Mouse (Mus musculus) brain, embryonic 14.5 days (tissue): Measurements from ENCODE around the gene Pparg. TPM values are rescaled to one million over a fixed set of nuclear protein-coding genes. Genes with fewer than 3 reads are reported as not detected.

Experiments
- DNase-seq: peaks from one replicate; pipeline ENCODE4 v3.0.0-alpha.2; 2011; ENCODE audit warnings: low read depth
- CTCF ChIP-seq: fragments of 200-500 bp; IDR thresholded peaks from 2 replicates; pipeline ENCODE4 v1.5.1; 2012; ENCODE audit warnings: inconsistent platforms, mild to moderate bottlenecking, moderate library complexity, borderline replicate concordance; ENCODE audit not compliant: insufficient read depth, insufficient read length; ENCODE audit errors: extremely low read depth
- POLR2A ChIP-seq: fragments of 200-500 bp; IDR thresholded peaks from 2 replicates; pipeline ENCODE4 v1.6.1; 2012; ENCODE audit warnings: mild to moderate bottlenecking, inconsistent platforms, borderline replicate concordance; ENCODE audit not compliant: poor library complexity, insufficient read depth, insufficient read length, severe bottlenecking; ENCODE audit errors: extremely low read depth
- polyA plus RNA-seq: library from polyadenylated mRNA; depleted of rRNA; stranded (reverse); fragments of >200 nt; gene quantifications from 2 replicates; pipeline ENCODE4 v1.2.3, GENCODE M21; 2012; rRNA removed

Pparg gene
- 0.16 and 0.40 TPM in 2 replicates for polyA plus RNA-seq

GRCm38 (mm10) chr6:115360776-115361605, at the start of gene Pparg:
Pparg (plus strand) TSS chr6:115360951.
- TF ChIP-seq CTCF (peak; percentile 26; the same call in 1 of the 2 replicates), POLR2A (no peak)
- DNase-seq: peak; percentile 37

- DNase-seq: peak; percentile 63
- TF ChIP-seq POLR2A (no peak), CTCF (no peak)
These were observed 48.0 kb upstream of the Pparg start for GRCm38 (mm10) chr6:115312780-115313179.

DNA sequence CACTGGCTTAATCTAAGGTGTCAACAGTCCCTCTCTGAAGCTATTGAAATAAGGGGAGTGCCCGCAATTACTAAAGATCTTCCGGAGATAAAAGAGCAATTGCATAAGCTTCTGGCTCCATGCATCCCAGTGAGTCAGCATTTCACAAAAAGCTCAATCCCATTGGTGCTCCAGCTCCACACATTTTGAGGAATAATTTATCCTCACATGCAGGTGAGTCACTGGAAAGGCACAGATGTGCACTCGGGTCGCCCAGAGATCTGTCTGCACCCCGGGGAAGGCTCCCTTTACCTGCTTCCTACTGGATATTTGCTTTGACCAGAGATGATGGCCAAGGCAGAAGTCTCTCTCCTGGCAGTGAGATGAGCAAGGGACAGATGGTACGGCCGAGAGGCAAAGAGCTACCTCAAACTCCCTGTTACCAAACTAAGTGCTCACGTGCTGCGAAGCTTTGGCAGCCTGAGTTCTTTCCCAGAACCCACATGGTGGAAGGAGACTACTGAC, 47.5 kb upstream of the Pparg start:
- DNase-seq: peak; percentile 9
- TF ChIP-seq CTCF (no peak), POLR2A (no peak)

DNA sequence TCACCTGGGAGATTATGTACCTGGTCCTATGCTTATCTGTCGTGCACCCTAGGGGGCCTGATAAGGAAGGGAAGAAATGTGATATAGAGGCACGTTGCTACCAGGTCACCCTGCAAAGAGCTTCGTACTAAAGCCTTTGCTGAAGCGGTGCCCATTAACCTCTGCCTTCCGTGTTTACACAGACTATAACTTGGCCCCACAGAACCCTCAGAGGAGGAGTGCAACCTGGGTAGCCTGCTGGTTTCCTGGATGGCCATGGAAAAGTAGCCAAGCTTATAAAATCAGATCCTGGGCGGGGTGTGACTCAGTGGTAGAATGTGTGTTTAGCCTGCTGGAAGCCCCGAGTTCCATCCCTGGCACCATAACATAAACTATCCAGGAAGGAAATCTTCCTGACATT, 46.8 kb upstream of the Pparg start:
- no peak for DNase-seq
- TF ChIP-seq CTCF (no peak), POLR2A (no peak)

DNA sequence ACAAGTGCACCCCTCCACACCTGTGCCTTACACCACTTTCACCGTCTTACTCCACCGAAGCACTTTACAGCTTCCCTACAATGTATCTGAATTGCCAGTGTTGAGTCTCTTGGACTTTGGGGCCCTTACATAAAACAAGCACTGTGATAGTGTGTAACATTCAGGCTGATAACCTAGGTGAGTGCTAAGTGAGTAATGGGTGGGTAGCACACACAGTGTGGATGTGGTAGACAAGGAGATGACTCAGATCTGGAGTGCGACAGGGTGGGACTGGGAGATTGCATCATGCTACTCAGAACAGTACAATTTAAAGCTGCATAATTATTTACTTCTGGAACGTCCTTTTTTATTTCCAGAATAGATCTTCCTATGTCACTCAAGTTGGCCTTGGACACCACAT, 45.0 kb upstream of the Pparg start:
- no peak for DNase-seq
- TF ChIP-seq POLR2A (no peak), CTCF (no peak)

GRCm38 (mm10) chr6:115316811-115317221, 43.9 kb upstream of the Pparg start:
- TF ChIP-seq CTCF (no peak), POLR2A (no peak)
- DNase-seq: peak; percentile 37

- DNase-seq: no peak
- TF ChIP-seq CTCF (no peak), POLR2A (no peak)
These were observed 41.9 kb upstream of the Pparg start for GRCm38 (mm10) chr6:115318811-115319210.

DNA sequence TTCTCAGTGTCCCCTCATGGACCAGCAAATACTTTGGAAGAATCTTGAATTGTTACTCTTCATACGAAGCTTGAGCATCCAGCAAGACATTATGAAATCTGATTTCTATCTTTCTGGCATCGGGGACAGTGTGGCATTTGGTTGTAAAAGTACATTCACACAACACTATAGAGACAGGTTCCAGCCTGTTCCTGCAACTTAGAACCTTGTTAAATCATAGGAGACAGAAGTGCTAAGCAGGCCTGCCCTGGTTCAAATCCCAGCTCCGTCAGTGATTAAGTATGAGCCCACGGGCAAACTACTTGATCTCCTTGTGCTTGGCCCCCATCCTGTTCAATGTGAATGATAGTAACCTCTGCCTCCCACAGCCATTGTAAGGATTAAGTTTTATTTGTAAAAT, 41.1 kb upstream of the Pparg start:
- DNase-seq: no peak
- TF ChIP-seq CTCF: no peak
- no peak for TF ChIP-seq POLR2A

GRCm38 (mm10) chr6:115320927-115321714, 39.6 kb upstream of the Pparg start:
- no peak for TF ChIP-seq POLR2A
- TF ChIP-seq CTCF: no peak
- DNase-seq: no peak

- peak; percentile 28 for DNase-seq
These were observed 38.8 kb upstream of the Pparg start for GRCm38 (mm10) chr6:115321883-115322351.

DNA sequence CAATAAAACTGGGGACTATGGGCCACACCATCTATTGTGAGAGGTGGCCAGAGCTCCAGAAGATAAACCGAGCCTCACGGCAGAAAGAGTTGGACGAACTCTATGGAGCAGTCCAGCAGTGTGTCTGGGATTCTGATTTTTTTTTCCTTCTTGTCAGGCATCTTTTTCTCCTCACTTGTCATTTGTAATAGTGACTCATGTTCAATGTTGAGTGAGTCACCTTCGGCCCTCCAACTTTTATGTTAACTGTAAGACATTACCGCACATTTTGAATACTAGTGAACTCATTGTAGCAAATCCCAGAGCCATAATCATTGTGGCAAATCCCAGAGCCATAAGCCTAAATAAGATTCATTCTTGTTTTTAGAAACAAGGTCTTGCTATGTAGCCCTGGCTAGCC, 37.8 kb upstream of the Pparg start:
- no peak for TF ChIP-seq CTCF
- no peak for TF ChIP-seq POLR2A
- DNase-seq: no peak

More at GRCm38 (mm10) chr6:115321883-115322351, 38.8 kb upstream of the Pparg start:
- TF ChIP-seq CTCF: no peak
- TF ChIP-seq POLR2A: no peak
